Mouse (Mus musculus): ENCODE data around the gene Gpr146. TPM values are rescaled to one million over a fixed set of nuclear protein-coding genes. Genes with fewer than 3 reads are reported as not detected.
A peak's percentile ranks its signal among the peaks of the same experiment; 100 is the strongest.
"Not testable (repeated sequence)": the region's sequence is repeated elsewhere in the genome, so short reads cannot be mapped to it uniquely, and the experiment has no call there.

Gene Gpr146
- 18.3 and 19.3 TPM in 2 replicates for polyA plus RNA-seq (2016; fragmentation: Nextera tagmentation; extraction: Ambion mirVana)

DNA sequence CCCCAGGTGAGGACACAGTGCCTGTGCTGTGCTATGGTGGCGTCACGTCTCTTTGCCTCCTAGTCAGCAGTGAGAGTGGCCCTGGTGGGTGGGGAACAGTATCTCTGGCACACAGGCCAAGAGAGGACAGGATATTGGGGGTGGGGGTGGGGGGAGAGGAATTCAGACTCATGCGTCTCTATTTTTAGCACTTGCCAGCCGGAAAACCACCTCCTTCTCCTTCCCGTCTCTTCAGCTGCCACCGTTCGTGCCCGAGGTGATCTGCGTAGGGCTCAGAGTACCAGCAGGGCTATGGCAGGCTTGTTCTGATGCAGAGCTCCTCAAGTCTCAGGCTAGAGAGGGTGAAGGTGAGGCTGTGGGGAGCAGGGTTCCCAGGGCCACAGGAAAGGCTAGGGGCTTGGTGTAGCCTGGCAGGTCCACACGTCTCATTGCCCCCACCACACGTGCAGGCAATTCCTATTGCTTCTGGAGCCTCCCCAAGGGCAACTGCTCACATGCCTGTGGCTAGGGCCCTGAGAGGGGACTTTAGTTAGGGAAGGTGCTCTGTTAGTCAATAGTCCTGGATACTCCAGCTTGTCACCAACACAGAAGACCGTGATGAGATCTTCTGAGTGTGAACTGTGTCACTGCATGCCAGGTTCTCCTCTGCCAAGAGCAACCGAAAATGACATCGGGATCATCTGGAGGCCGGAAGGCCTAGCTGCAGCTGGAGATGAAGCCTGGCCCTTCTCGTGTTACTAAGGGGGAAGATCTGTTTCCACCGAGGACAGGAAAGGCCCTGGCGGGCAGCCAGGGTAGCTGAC is at the start of gene Gpr146:
Gene Gpr146 (plus strand): TSS at position 230 of the 803 bp plus-strand sequence.
- peak within 1 kb of the TSS; percentile 100 for H3K27ac ChIP-seq
- WGBS (ENCODE audit: insufficient replicate concordance), result 28% methylated on average over 18 of the region's 18 CpGs
- H3K27me3 ChIP-seq (replicated peaks), result no peaks in the 10 kb centered on the region
- H3K9me3 ChIP-seq (replicated peaks), result no peaks in the 10 kb centered on the region
- peak within 1 kb of the TSS; percentile 83 for H3K9ac ChIP-seq
- peak within 1 kb of the TSS; percentile 91 for H3K4me2 ChIP-seq
- ATAC-seq, result peak; percentile 40
- peak within 1 kb of the TSS; percentile 78 for H3K4me3 ChIP-seq
- H3K36me3 ChIP-seq, result no peaks in the 10 kb centered on the region
- peaks cover 95% of the 10 kb centered on the region for H3K4me1 ChIP-seq

DNA sequence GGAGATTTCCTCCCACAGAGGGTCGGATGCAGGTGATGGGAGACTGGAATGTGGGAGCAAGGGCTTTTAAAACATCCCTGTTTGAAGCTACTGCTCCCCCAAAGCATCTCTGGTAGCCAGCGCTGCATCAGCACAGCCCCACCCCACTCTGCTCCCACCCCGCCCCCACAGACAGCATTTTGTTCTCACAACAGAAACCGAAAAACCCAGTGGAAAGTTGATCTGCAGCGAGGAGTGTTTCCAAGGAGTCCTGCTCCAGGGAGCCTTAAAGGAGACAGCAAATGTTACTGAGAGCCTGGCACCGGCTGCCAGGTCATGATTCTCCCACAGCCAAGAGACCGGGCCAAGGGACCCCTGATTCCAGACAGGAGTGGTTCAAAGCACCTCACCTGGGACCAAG is 46.7 kb upstream of the Gpr146 start:
- Histone ChIP-seq H3K27me3 (replicated peaks) (peaks cover 5% of the 10 kb centered on the region), H3K27ac (no peak overlapping the region), H3K4me2 (no peak overlapping the region), H3K4me3 (no peak overlapping the region), H3K9ac (no peak overlapping the region), H3K9me3 (replicated peaks) (no peaks in the 10 kb centered on the region), H3K4me1 (peaks cover 30% of the 10 kb centered on the region), H3K36me3 (peaks cover 10% of the 10 kb centered on the region; the same call in 1 of the 2 replicates)
- 68% methylated on average over 7 of the region's 7 CpGs for WGBS (ENCODE audit: insufficient replicate concordance)
- no peak for ATAC-seq

GRCm38 (mm10) chr5:139331742-139332141 is 45.8 kb upstream of the Gpr146 start:
- no peak for ATAC-seq
- peaks cover 26% of the 10 kb centered on the region for H3K4me1 ChIP-seq
- 0 out of 2 replicates have a peak, but pooled peaks cover 3% of the 10 kb centered on the region for H3K27me3 ChIP-seq (replicated peaks)
- H3K9ac ChIP-seq, result no peak overlapping the region
- H3K4me3 ChIP-seq, result no peak overlapping the region
- H3K27ac ChIP-seq, result no peak overlapping the region
- H3K4me2 ChIP-seq, result no peak overlapping the region
- no peaks in the 10 kb centered on the region for H3K9me3 ChIP-seq (replicated peaks)
- peaks cover 18% of the 10 kb centered on the region for H3K36me3 ChIP-seq
- WGBS (ENCODE audit: insufficient replicate concordance), result 19% methylated on average over 8 of the region's 8 CpGs

GRCm38 (mm10) chr5:139332590-139333272 is 44.8 kb upstream of the Gpr146 start:
- H3K27me3 ChIP-seq (replicated peaks), result no peaks in the 10 kb centered on the region

GRCm38 (mm10) chr5:139333301-139334013 is 44.0 kb upstream of the Gpr146 start:
- no peak overlapping the region for H3K27ac ChIP-seq
- H3K36me3 ChIP-seq, result peaks cover 35% of the 10 kb centered on the region
- H3K9me3 ChIP-seq (replicated peaks), result no peaks in the 10 kb centered on the region
- ATAC-seq, result no peak
- H3K4me2 ChIP-seq, result no peak overlapping the region
- H3K27me3 ChIP-seq (replicated peaks), result no peaks in the 10 kb centered on the region
- peaks cover 16% of the 10 kb centered on the region for H3K4me1 ChIP-seq
- 83% methylated on average over 16 of the region's 16 CpGs for WGBS (ENCODE audit: insufficient replicate concordance)
- no peak overlapping the region for H3K4me3 ChIP-seq
- no peak overlapping the region for H3K9ac ChIP-seq

More at GRCm38 (mm10) chr5:139332590-139333272, 44.8 kb upstream of the Gpr146 start:
- 0 out of 2 replicates have a peak, but pooled peaks have one; percentile 45 for ATAC-seq
- no peak overlapping the region for H3K4me3 ChIP-seq
- H3K9me3 ChIP-seq (replicated peaks), result no peaks in the 10 kb centered on the region
- 66% methylated on average over 8 of the region's 8 CpGs for WGBS (ENCODE audit: insufficient replicate concordance)
- H3K9ac ChIP-seq, result peak overlapping the region; percentile 3; the same call in 1 of the 2 replicates
- peaks cover 17% of the 10 kb centered on the region for H3K4me1 ChIP-seq
- peak overlapping the region; percentile 57 for H3K27ac ChIP-seq
- no peak overlapping the region for H3K4me2 ChIP-seq
- peaks cover 28% of the 10 kb centered on the region for H3K36me3 ChIP-seq

- 81% methylated on average over 10 of the region's 10 CpGs for WGBS (ENCODE audit: insufficient replicate concordance)
Measured at GRCm38 (mm10) chr5:139334394-139334793, 43.1 kb upstream of the Gpr146 start.

GRCm38 (mm10) chr5:139335634-139336033 is 41.9 kb upstream of the Gpr146 start:
- ATAC-seq, result 0 out of 2 replicates have a peak, but pooled peaks have one; percentile 10
- Histone ChIP-seq H3K4me1 (peaks cover 21% of the 10 kb centered on the region), H3K9ac (no peak overlapping the region), H3K27ac (no peak overlapping the region), H3K36me3 (peaks cover 57% of the 10 kb centered on the region), H3K27me3 (replicated peaks) (no peaks in the 10 kb centered on the region), H3K9me3 (replicated peaks) (no peaks in the 10 kb centered on the region), H3K4me2 (no peak overlapping the region), H3K4me3 (no peak overlapping the region)
- WGBS (ENCODE audit: insufficient replicate concordance), result 83% methylated on average over 4 of the region's 4 CpGs

More at GRCm38 (mm10) chr5:139334394-139334793, 43.1 kb upstream of the Gpr146 start:
- not testable (repeated sequence) for ATAC-seq; H3K4me3 ChIP-seq; H3K27ac ChIP-seq; H3K4me2 ChIP-seq; H3K9me3 ChIP-seq (replicated peaks); H3K9ac ChIP-seq; H3K27me3 ChIP-seq (replicated peaks)
- H3K36me3 ChIP-seq, result peaks cover 45% of the 10 kb centered on the region
- H3K4me1 ChIP-seq, result peaks cover 20% of the 10 kb centered on the region

- peaks cover 78% of the 10 kb centered on the region for H3K36me3 ChIP-seq
- H3K4me3 ChIP-seq, result no peak overlapping the region
- H3K27me3 ChIP-seq (replicated peaks), result no peaks in the 10 kb centered on the region
- peaks cover 10% of the 10 kb centered on the region; the same call in 1 of the 2 replicates for H3K4me1 ChIP-seq
- ATAC-seq, result no peak
- 73% methylated on average over 13 of the region's 13 CpGs for WGBS (ENCODE audit: insufficient replicate concordance)
- H3K9me3 ChIP-seq (replicated peaks), result no peaks in the 10 kb centered on the region
- H3K4me2 ChIP-seq, result no peak overlapping the region
- no peak overlapping the region for H3K9ac ChIP-seq
- no peak overlapping the region for H3K27ac ChIP-seq
Measured at GRCm38 (mm10) chr5:139337826-139338370, 39.6 kb upstream of the Gpr146 start.

DNA sequence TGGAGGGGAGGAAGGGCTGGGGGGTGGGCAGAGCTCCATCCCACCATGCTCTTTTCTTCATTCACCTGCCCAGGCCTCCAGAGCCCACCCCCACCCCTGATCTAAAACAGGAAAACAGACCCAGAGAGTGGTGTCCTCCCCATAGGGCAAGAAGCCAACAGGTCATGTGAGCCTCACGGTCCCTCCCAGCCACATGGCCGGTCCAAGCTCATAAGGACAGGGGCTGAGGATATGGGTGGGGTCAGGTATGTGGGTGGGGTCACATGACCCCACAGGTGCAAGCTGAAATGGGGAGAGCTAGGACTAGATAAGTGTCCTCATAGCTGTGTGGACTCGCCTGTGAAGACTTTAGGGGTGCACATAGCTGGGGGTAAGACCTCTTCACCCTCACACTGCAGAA is 39.1 kb upstream of the Gpr146 start:
- Histone ChIP-seq H3K4me3 (no peak overlapping the region), H3K4me1 (peaks cover 9% of the 10 kb centered on the region), H3K27me3 (replicated peaks) (no peaks in the 10 kb centered on the region), H3K4me2 (no peak overlapping the region), H3K27ac (no peak overlapping the region), H3K9me3 (replicated peaks) (no peaks in the 10 kb centered on the region), H3K36me3 (peaks cover 79% of the 10 kb centered on the region), H3K9ac (no peak overlapping the region)
- ATAC-seq, result no peak
- 82% methylated on average over 3 of the region's 3 CpGs for WGBS (ENCODE audit: insufficient replicate concordance)

DNA sequence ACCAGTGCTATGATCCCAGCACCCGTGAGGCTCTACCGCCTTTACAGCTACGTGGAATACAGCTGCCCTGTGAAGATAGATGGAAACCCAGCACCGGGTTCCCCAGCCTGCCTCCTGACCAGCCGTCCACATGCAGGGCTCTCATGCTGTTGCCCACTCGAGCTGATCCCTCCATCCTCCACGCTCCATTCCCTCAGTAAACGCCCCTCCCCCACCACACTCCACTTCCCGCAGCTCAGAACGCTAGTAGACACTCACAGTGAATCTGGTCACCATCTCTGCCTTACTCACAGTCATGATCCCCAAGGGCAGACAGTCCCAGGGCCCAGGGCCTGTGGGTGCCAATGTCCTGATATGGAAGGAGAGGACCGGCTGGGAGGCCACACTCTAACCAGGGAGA is 38.6 kb upstream of the Gpr146 start:
- 80% methylated on average over 11 of the region's 11 CpGs for WGBS (ENCODE audit: insufficient replicate concordance)
- H3K4me1 ChIP-seq, result peaks cover 14% of the 10 kb centered on the region
- ATAC-seq, result no peak
- peaks cover 79% of the 10 kb centered on the region for H3K36me3 ChIP-seq
- H3K9me3 ChIP-seq (replicated peaks), result no peaks in the 10 kb centered on the region
- no peak overlapping the region for H3K9ac ChIP-seq
- H3K27me3 ChIP-seq (replicated peaks), result no peaks in the 10 kb centered on the region
- no peak overlapping the region for H3K27ac ChIP-seq
- no peak overlapping the region for H3K4me3 ChIP-seq
- H3K4me2 ChIP-seq, result no peak overlapping the region

DNA sequence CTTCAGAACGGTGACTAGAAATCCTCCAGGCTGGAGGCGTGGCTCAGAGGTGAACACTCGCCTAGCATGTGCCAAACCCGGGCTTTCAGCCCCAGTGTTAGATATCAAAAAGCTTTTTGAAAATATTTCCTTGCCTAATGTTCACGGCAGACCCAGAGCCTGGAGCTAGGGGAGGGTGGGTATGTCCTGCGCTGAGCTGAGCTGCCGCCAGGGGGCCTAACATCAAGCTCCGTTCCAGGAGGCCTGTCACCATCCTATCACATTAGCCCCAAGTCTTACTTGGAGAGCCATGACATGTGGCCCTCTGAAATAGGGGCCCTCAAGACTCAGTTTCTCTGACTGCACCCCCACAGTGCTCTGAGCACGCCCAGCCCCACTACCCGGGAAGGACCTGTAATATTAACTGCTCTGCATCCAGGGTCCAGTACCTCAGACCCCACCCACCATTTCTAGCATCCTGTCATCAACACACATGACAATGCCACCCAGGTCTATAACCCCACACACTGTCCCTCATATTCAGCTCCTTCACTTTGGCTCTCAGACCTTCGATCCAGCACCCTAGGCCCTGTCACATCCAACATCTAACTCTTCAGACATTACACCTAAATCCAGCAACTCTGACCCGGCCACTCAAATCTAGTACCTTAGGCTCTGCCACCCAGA is 33.3 kb upstream of the Gpr146 start:
- H3K27me3 ChIP-seq (replicated peaks), result 0 out of 2 replicates have a peak, but pooled peaks cover 8% of the 10 kb centered on the region
- 6% methylated on average over 12 of the region's 12 CpGs for WGBS (ENCODE audit: insufficient replicate concordance)
- H3K9ac ChIP-seq, result peak overlapping the region; percentile 91
- H3K4me3 ChIP-seq, result peak overlapping the region; percentile 86
- peak overlapping the region; percentile 96 for H3K4me2 ChIP-seq
- peaks cover 37% of the 10 kb centered on the region for H3K36me3 ChIP-seq
- H3K9me3 ChIP-seq (replicated peaks), result no peaks in the 10 kb centered on the region
- peaks cover 31% of the 10 kb centered on the region for H3K4me1 ChIP-seq
- H3K27ac ChIP-seq, result peak overlapping the region; percentile 80
- ATAC-seq, result peak; percentile 75

All from liver, embryonic 12.5 days (tissue).